Comparison of ENCODE assay signal across 11 mouse cellular contexts in genomic region chr3:104349203-104349846, GRCm38 (mm10).
DNase-seq lines count a peak whose midpoint lies in the region; ATAC-seq lines count a peak whose summit lies in the region.
"Had no signal": no experiment of that assay in that cellular context is flagged by ENCODE, and none has a peak within 500 bp of the region (broad histone marks: within the 10 kb centered on the region; RNA-seq: fewer than 3 reads in every experiment).

No protein-coding gene starts in this region.

- H3K4me3 ChIP-seq in embryonic facial prominence, embryonic 11.5 days (ENCODE audit: low read depth, low read length) = no peak overlapping the region
- no peak overlapping the region for H3K4me3 ChIP-seq in embryonic facial prominence, embryonic 10.5 days
- H3K4me3 ChIP-seq in midbrain, embryonic 12.5 days = no peak overlapping the region
- H3K4me3 ChIP-seq: liver, embryonic 13.5 days had no signal

- 32% methylated on average over 8 of the region's 8 CpGs for WGBS in embryonic facial prominence, embryonic 11.5 days
- 28% methylated on average over 8 of the region's 8 CpGs for WGBS in embryonic facial prominence, embryonic 10.5 days
- WGBS in midbrain, embryonic 12.5 days = 25% methylated on average over 8 of the region's 8 CpGs

- H3K4me2 ChIP-seq in embryonic facial prominence, embryonic 11.5 days (ENCODE audit: low read depth, low read length) = no peak overlapping the region
- H3K4me2 ChIP-seq in midbrain, embryonic 12.5 days (replicated peaks) = 0 out of 2 replicates have a peak overlapping the region, but pooled peaks have one; percentile 5
- H3K4me2 ChIP-seq: heart, embryonic 11.5 days; liver, embryonic 13.5 days had no signal

- H3K27me3 ChIP-seq in embryonic facial prominence, embryonic 11.5 days (ENCODE audit: control insufficient read depth, insufficient read depth, low read length) = no peaks in the 10 kb centered on the region
- H3K27me3 ChIP-seq in embryonic facial prominence, embryonic 10.5 days (replicated peaks; ENCODE audit: low read depth, poor library complexity, severe bottlenecking) = 0 out of 2 replicates have a peak, but pooled peaks cover 4% of the 10 kb centered on the region
- no peaks in the 10 kb centered on the region for H3K27me3 ChIP-seq in midbrain, embryonic 12.5 days
- H3K27me3 ChIP-seq: liver, embryonic 13.5 days had no signal

- H3K36me3 ChIP-seq in embryonic facial prominence, embryonic 11.5 days (replicated peaks; ENCODE audit: control insufficient read depth, insufficient read depth, low read depth, low read length) = no peaks in the 10 kb centered on the region
- no peaks in the 10 kb centered on the region for H3K36me3 ChIP-seq in embryonic facial prominence, embryonic 10.5 days (replicated peaks)
- H3K36me3 ChIP-seq in midbrain, embryonic 12.5 days = no peaks in the 10 kb centered on the region
- H3K36me3 ChIP-seq: liver, embryonic 13.5 days had no signal

- DNase-seq in embryonic facial prominence, embryonic 11.5 days (ENCODE audit: low spot score) = peak; percentile 44
- DNase-seq in embryonic facial prominence, embryonic 10.5 days (ENCODE audit: low spot score) = no peak
- peak; percentile 47 for DNase-seq in right cerebral cortex, adult 18-20 months
- no peak for DNase-seq in right cerebral cortex, postnatal 4 days
- no peak for DNase-seq in cerebellum, postnatal 10 days
- DNase-seq in adrenal gland, adult 2 months = no peak
- DNase-seq in adrenal gland, postnatal 36 days = no peak
- DNase-seq: liver, embryonic 13.5 days; spleen, adult 18-20 months had no signal

- no peak overlapping the region for H3K27ac ChIP-seq in embryonic facial prominence, embryonic 11.5 days (replicated peaks; ENCODE audit: low read depth, low read length)
- no peak overlapping the region for H3K27ac ChIP-seq in embryonic facial prominence, embryonic 10.5 days (replicated peaks)
- peak overlapping the region; percentile 60 for H3K27ac ChIP-seq in midbrain, embryonic 12.5 days (replicated peaks)
- H3K27ac ChIP-seq: liver, embryonic 13.5 days had no signal

- H3K4me1 ChIP-seq in embryonic facial prominence, embryonic 11.5 days (ENCODE audit: control insufficient read depth, insufficient read depth, low read length) = no peaks in the 10 kb centered on the region; the same call in 1 of the 2 replicates
- H3K4me1 ChIP-seq in embryonic facial prominence, embryonic 10.5 days = peaks cover 19% of the 10 kb centered on the region
- peaks cover 20% of the 10 kb centered on the region; the same call in 1 of the 2 replicates for H3K4me1 ChIP-seq in midbrain, embryonic 12.5 days
- H3K4me1 ChIP-seq: liver, embryonic 13.5 days had no signal

- no peaks in the 10 kb centered on the region for H3K9me3 ChIP-seq in embryonic facial prominence, embryonic 11.5 days (replicated peaks; ENCODE audit: control insufficient read depth, low read length)
- no peaks in the 10 kb centered on the region for H3K9me3 ChIP-seq in embryonic facial prominence, embryonic 10.5 days
- H3K9me3 ChIP-seq in midbrain, embryonic 12.5 days = no peaks in the 10 kb centered on the region
- H3K9me3 ChIP-seq: liver, embryonic 13.5 days had no signal

- no peak overlapping the region for H3K9ac ChIP-seq in embryonic facial prominence, embryonic 11.5 days (replicated peaks; ENCODE audit: low read length)
- no peak overlapping the region for H3K9ac ChIP-seq in midbrain, embryonic 12.5 days (replicated peaks)
- H3K9ac ChIP-seq: liver, embryonic 13.5 days had no signal

- no peak for ATAC-seq in embryonic facial prominence, embryonic 11.5 days (replicated peaks; ENCODE audit: insufficient number of reproducible peaks, low FRiP score, low TSS enrichment, low read depth)
- peak; percentile 86 for ATAC-seq in midbrain, embryonic 12.5 days (ENCODE audit: low FRiP score, low read depth)

Comparison
In these comparisons a context has a peak if more than half of its experiments do, and no peak if none do; other contexts are left out.
1. DNase-seq: peak in embryonic facial prominence, embryonic 11.5 days (single experiment) and right cerebral cortex, adult 18-20 months (single experiment); none in embryonic facial prominence, embryonic 10.5 days (single experiment), right cerebral cortex, postnatal 4 days (single experiment), cerebellum, postnatal 10 days (0 of 2), adrenal gland, adult 2 months (single experiment) and adrenal gland, postnatal 36 days (0 of 2).